Mouse (Mus musculus): ENCODE measurements around the gene Pvalb. TPM values are rescaled to one million over a fixed set of nuclear protein-coding genes. Genes with fewer than 3 reads are reported as not detected.

The Pvalb gene
- polyA plus RNA-seq, 1 experiment from 2014 or later, result not detected

DNA sequence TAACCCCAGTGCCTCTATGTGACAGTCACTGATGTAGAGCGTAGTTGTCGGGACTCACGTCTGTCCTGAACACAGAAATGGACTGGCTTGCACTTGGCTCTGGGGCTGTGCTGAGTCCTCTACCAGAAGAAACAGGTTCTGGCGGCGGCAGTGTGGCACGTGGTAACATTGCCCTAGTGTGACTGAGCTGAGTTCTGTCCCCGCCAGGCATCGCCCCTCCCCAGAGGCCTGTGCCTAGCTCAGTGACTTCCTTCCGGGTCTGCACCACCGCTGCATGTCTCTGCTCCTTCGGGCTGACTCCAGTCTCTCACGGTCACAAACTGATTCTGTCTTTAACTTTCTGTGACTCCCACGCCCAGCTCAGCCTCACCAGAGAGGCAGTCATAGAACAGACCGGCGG, 35.5 kb downstream of the Pvalb start:
- 92% methylated on average over 15 of the region's 15 CpGs for WGBS

DNA sequence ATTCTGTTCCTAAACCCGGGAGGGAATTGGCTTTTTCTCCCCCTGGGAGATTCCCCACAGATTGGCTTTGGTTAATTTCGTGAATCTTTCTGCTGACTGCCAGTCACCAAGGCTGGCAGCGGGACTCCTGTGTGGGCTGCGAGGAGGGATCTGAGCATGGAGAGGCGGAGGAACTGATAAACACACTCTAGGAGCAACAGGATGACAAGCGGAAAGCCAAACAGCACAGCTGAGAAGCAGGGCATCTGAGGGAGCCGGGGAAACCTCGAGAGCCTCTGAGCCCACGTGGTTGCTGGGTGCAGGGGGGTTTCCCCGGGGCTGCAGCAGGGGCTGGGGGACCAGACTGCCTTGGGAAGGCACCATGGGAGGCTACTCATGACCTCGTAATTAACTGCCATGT, 36.6 kb downstream of the Pvalb start:
- no peak overlapping the region for H3K4me3 ChIP-seq
- peaks cover 42% of the 10 kb centered on the region for H3K36me3 ChIP-seq (replicated peaks)
- peaks cover 18% of the 10 kb centered on the region for H3K4me1 ChIP-seq
- no peaks in the 10 kb centered on the region for H3K27me3 ChIP-seq (replicated peaks; ENCODE audit: low read depth, poor library complexity, severe bottlenecking)
- no peaks in the 10 kb centered on the region for H3K9me3 ChIP-seq
- DNase-seq (ENCODE audit: low spot score), result no peak
- H3K27ac ChIP-seq (replicated peaks), result no peak overlapping the region
- 82% methylated on average over 11 of the region's 11 CpGs for WGBS

More for the DNA sequence above, 35.5 kb downstream of the Pvalb start:
- H3K27ac ChIP-seq (replicated peaks), result no peak overlapping the region
- no peak for DNase-seq (ENCODE audit: low spot score)
- no peaks in the 10 kb centered on the region for H3K27me3 ChIP-seq (replicated peaks; ENCODE audit: low read depth, poor library complexity, severe bottlenecking)
- peaks cover 25% of the 10 kb centered on the region for H3K4me1 ChIP-seq
- peaks cover 31% of the 10 kb centered on the region for H3K36me3 ChIP-seq (replicated peaks)
- H3K4me3 ChIP-seq, result no peak overlapping the region
- H3K9me3 ChIP-seq, result no peaks in the 10 kb centered on the region

DNA sequence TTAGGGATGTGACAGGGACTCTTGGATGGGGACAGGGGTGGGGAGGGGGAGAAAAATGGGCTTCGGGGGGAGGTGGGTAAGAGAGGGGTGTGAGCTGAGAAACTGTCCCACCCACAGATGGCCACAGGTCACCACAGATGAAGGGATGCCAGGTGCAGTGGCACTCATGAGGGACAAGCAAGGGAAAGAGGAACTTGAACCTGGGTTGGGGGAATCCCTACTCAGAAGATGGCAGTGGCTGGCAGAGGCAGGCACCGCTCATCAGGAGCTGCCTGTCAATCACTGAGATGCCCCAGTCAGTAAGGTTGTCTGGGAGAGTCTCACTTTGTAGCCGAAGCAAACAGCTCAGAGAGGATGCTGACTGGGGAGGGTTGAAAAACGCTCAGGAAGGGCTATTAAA, 40.9 kb downstream of the Pvalb start:
- WGBS, result 84% methylated on average over 4 of the region's 4 CpGs
- Histone ChIP-seq H3K27ac (replicated peaks) (no peak overlapping the region), H3K9me3 (no peaks in the 10 kb centered on the region), H3K4me1 (no peaks in the 10 kb centered on the region), H3K4me3 (no peak overlapping the region), H3K27me3 (replicated peaks; ENCODE audit: low read depth, poor library complexity, severe bottlenecking) (no peaks in the 10 kb centered on the region), H3K36me3 (replicated peaks) (peaks cover 73% of the 10 kb centered on the region)
- no peak for DNase-seq (ENCODE audit: low spot score)

DNA sequence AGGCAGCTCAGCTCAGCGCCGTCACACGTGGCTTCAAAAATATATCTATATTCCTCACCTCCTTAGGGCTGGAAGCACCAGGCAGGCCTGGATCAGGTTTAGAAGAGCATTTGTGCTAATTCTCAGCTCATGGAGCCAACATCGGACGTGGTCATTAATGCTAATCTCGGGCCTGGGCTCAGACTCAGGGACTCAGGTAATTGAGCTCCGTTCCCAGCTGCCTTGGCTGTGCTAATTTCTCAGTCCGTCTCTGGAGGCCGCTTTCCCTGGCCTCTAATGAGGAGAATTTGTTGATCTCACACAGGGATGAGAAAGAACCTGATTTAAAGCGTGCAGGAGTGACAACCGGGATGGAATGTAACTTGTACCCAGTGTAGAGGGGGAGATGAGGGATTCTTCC, 41.7 kb downstream of the Pvalb start:
- Histone ChIP-seq H3K36me3 (replicated peaks) (peaks cover 81% of the 10 kb centered on the region), H3K4me3 (no peak overlapping the region)
- WGBS, result 89% methylated on average over 11 of the region's 11 CpGs

DNA sequence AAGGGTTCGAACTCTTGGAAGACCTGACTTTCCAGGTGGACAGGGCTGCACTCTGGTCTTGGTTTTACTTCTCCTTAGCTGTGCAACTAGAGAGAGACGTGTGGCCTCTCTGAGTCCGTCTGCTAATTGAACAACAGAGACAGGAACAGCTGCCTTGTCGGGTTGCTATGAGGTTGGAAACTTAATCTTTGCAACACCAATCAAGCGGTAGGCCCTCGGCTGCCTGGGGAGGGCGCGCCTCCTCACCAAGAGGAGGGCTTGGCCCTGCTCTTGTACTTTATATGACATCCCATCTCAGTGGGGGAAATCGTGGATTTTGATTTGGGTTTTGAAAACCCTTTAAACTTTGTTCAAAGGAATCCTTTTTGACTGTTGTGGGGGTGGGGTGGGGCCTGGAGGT, 44.3 kb downstream of the Pvalb start:
- 83% methylated on average over 9 of the region's 9 CpGs for WGBS
- Histone ChIP-seq H3K27me3 (replicated peaks; ENCODE audit: low read depth, poor library complexity, severe bottlenecking) (no peaks in the 10 kb centered on the region), H3K4me3 (no peak overlapping the region), H3K9me3 (no peaks in the 10 kb centered on the region), H3K27ac (replicated peaks) (no peak overlapping the region), H3K36me3 (replicated peaks) (peaks cover 75% of the 10 kb centered on the region), H3K4me1 (no peaks in the 10 kb centered on the region)
- DNase-seq (ENCODE audit: low spot score), result no peak

More for the DNA sequence above, 41.7 kb downstream of the Pvalb start:
- H3K27me3 ChIP-seq (replicated peaks; ENCODE audit: low read depth, poor library complexity, severe bottlenecking), result no peaks in the 10 kb centered on the region
- H3K9me3 ChIP-seq, result no peaks in the 10 kb centered on the region
- H3K4me1 ChIP-seq, result no peaks in the 10 kb centered on the region
- H3K27ac ChIP-seq (replicated peaks), result no peak overlapping the region
- DNase-seq (ENCODE audit: low spot score), result no peak

DNA sequence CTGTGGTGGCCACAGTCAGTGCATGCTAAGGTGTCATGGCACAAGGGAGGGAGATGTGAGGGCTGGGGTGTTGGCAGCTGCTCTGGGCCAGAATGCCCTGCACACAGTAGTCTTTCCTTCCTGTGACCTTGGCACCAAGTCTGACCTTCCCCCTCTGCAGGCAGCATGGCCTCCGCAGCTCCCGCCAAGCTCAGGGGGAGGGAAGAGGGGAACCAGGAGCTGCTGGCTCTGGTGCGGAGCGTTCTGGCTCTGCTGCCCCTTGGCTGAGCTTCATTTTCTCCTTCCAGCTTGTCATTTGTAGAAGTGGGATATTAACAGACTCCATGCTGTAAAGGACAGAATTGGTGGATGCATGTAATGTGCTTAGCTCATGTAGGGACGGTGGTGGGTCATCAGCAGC, 47.9 kb downstream of the Pvalb start:
- H3K27ac ChIP-seq (replicated peaks), result no peak overlapping the region
- no peak overlapping the region for H3K4me3 ChIP-seq
- DNase-seq (ENCODE audit: low spot score), result no peak
- H3K36me3 ChIP-seq (replicated peaks), result peaks cover 39% of the 10 kb centered on the region
- no peaks in the 10 kb centered on the region for H3K9me3 ChIP-seq
- H3K4me1 ChIP-seq, result no peaks in the 10 kb centered on the region
- WGBS, result 88% methylated on average over 5 of the region's 5 CpGs
- no peaks in the 10 kb centered on the region for H3K27me3 ChIP-seq (replicated peaks; ENCODE audit: low read depth, poor library complexity, severe bottlenecking)

DNA sequence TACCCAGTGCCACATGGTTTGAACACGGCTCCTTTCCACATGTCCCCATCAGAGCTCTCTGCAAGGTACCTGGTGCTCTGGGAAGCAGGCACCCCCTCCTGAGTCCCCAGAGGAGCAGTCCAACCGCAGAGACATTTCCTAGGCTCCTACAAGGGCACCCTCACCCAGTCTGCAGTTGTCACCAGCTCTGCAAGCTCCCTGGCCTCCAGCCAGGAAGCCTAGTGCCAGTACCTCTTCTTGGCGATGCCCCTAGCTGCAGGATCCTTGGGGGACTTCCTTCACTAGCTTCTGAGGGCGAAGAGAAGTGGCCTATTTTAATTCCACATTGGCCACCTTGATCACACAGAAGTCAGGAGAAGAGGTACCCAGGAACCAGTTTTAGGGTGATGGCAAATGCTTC, 48.4 kb downstream of the Pvalb start:
- H3K27ac ChIP-seq (replicated peaks), result no peak overlapping the region
- H3K4me1 ChIP-seq, result no peaks in the 10 kb centered on the region
- no peak for DNase-seq (ENCODE audit: low spot score)
- H3K27me3 ChIP-seq (replicated peaks; ENCODE audit: low read depth, poor library complexity, severe bottlenecking), result no peaks in the 10 kb centered on the region
- WGBS, result 80% methylated on average over 4 of the region's 4 CpGs
- H3K9me3 ChIP-seq, result no peaks in the 10 kb centered on the region
- H3K4me3 ChIP-seq, result no peak overlapping the region
- peaks cover 34% of the 10 kb centered on the region for H3K36me3 ChIP-seq (replicated peaks)

DNA sequence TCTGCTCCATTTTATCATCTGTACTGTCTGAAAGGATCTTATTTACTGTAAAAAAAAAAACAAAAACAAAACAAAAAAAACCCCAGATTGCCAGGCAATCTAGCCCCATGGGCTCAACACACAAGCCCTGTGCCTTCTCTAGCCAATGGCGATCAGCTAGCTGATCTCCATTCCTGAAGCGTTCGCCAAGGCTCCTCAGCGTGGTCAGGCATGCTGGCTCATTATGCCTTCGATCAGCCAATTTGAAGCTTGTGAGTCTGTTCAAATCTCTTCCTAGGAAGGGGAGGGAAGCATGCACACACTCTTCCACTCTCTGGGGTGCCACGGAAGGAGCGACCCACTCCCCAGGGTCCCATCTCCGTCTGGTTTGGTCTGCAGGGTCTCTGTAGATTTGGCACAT, 48.9 kb downstream of the Pvalb start:
- Histone ChIP-seq H3K4me1 (no peaks in the 10 kb centered on the region), H3K36me3 (replicated peaks) (peaks cover 29% of the 10 kb centered on the region), H3K27me3 (replicated peaks; ENCODE audit: low read depth, poor library complexity, severe bottlenecking) (no peaks in the 10 kb centered on the region), H3K9me3 (no peaks in the 10 kb centered on the region), H3K27ac (replicated peaks) (no peak overlapping the region), H3K4me3 (no peak overlapping the region)
- 81% methylated on average over 8 of the region's 8 CpGs for WGBS
- DNase-seq (ENCODE audit: low spot score), result no peak

DNA sequence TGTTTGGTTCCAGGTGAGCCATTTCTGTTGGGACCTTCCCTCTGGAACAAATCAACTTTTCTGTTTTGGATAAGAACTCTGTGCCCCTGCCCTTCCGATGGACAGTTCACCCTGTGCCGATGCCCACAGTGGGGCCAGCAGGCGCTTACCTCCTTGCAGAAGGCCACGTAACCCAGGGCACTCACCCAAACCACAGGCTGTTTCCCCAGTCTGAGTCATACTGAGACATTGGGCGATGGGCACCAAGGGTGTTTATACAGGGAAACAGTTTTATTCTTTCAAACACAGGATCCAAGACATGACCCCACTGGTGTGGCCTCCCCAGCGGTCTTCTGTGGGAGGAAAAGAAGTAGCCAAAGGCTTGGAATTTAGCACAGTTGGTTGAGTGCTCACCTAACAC, 50.8 kb downstream of the Pvalb start:
- WGBS, result 88% methylated on average over 6 of the region's 6 CpGs

DNA sequence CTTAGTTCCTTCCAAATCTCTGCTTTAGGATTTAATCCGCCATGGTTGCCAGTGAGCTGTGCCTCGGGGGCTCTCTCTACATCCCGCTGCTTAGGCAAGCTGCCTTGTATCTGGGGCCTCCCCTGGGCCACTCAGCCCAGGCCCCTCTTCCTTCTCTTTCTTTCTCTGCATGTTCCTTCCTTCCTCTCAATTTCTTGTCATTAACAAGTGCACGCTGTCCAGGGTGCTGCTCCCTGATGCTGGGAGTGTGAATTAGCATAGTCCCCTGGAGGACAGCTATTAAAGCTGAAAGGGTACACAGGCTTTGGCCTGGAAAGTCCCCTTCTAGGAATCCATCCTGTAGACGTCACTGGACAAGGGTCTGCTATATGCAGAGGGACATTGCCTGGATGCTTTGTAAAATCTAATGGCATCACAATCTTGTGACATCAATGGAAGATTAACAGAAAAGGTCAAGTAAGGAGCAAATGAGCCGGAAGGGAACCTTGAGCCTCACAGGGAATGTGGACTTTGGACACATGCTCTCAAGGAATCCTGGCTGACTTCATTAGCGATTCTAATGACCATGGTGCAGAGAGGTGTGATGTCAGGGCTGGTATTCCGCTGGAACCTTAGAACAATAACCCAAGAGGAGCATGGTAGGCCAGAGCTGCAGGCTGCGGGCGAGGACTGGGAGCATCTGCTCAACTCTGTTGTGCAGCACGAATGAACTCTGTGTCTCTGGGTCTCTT, 53.0 kb downstream of the Pvalb start:
- WGBS, result 49% methylated on average over 11 of the region's 11 CpGs
- Histone ChIP-seq H3K9me3 (no peaks in the 10 kb centered on the region), H3K36me3 (replicated peaks) (no peaks in the 10 kb centered on the region), H3K27ac (replicated peaks) (no peak overlapping the region), H3K4me3 (no peak overlapping the region), H3K4me1 (no peaks in the 10 kb centered on the region), H3K27me3 (replicated peaks; ENCODE audit: low read depth, poor library complexity, severe bottlenecking) (no peaks in the 10 kb centered on the region)
- peak; percentile 34 for DNase-seq (ENCODE audit: low spot score)

More for the DNA sequence above, 50.8 kb downstream of the Pvalb start:
- Histone ChIP-seq H3K4me1 (no peaks in the 10 kb centered on the region), H3K9me3 (no peaks in the 10 kb centered on the region), H3K27me3 (replicated peaks; ENCODE audit: low read depth, poor library complexity, severe bottlenecking) (no peaks in the 10 kb centered on the region), H3K27ac (replicated peaks) (no peak overlapping the region), H3K4me3 (no peak overlapping the region), H3K36me3 (replicated peaks) (peaks cover 18% of the 10 kb centered on the region; the same call in 1 of the 2 replicates)
- no peak for DNase-seq (ENCODE audit: low spot score)

DNA sequence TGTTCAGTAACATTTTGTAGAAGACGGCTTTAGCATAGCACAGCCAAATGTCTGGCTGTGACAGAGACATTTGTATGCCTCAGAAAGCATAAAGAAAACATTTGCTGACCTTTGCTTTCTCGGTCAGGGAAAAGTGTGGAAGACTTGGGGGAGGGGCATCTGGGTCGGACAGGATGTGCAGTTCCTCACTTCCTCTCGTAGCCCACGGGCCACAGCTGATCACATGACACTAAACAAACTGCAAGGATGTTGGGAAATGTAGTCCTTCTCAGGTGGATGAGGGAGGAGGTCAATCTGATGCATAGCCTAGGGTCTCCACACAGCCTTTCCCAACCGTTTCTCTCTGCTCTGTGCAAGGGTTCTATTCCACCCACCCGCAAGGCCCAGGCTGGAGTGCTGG, 57.6 kb downstream of the Pvalb start:
- H3K9me3 ChIP-seq, result no peaks in the 10 kb centered on the region
- no peak overlapping the region for H3K4me3 ChIP-seq
- WGBS, result 76% methylated on average over 7 of the region's 7 CpGs
- DNase-seq (ENCODE audit: low spot score), result peak; percentile 26
- H3K4me1 ChIP-seq, result 0 out of 2 replicates have a peak, but pooled peaks cover 2% of the 10 kb centered on the region
- H3K27me3 ChIP-seq (replicated peaks; ENCODE audit: low read depth, poor library complexity, severe bottlenecking), result no peaks in the 10 kb centered on the region
- no peak overlapping the region for H3K27ac ChIP-seq (replicated peaks)
- no peaks in the 10 kb centered on the region for H3K36me3 ChIP-seq (replicated peaks)

All from embryonic facial prominence, embryonic 10.5 days (tissue).